Mouse (Mus musculus) liver, adult 2 months (tissue): ENCODE data around the gene Gm21887.
"Not testable (repeated sequence)": the region's sequence is repeated elsewhere in the genome, so short reads cannot be mapped to it uniquely, and the experiment has no call there.

Experiments
- CTCF ChIP-seq: fragments of 200-500 bp; IDR thresholded peaks from 2 replicates; pipeline ENCODE4 v1.5.1; 2011; ENCODE audit warnings: low read depth, low read length, control low read depth
- POLR2A ChIP-seq: fragments of 200-500 bp; IDR thresholded peaks from 2 replicates; pipeline ENCODE4 v1.6.1; 2011; ENCODE audit warnings: low read length, control low read depth; ENCODE audit not compliant: insufficient read depth; ENCODE audit errors: extremely low read depth

- TF ChIP-seq CTCF, POLR2A: not testable (repeated sequence)
Observed at GRCm38 (mm10) chrX:169970546-169970945, 38.9 kb upstream of the Gm21887 start.
